Mouse (Mus musculus) layer of hippocampus, postnatal 36 days (tissue): ENCODE results near the gene Bcas3. TPM values are rescaled to one million over a fixed set of nuclear protein-coding genes. Genes with fewer than 3 reads are reported as not detected.
A peak's percentile ranks its signal among the peaks of the same experiment; 100 is the strongest.

Source experiments
- DNase-seq, 2 experiments: peaks; one replicate each; pipeline ENCODE4 v3.0.0; 2022
- total RNA-seq, 2 experiments: library from RNA; stranded (reverse); gene quantifications; 2 replicates each; pipeline ENCODE4 v1.2.3; 2021

Gene Bcas3
- total RNA-seq, 2 experiments from 2014 or later = 64.9 to 69.2 TPM

- DNase-seq = no peak
These were observed 188.0 kb downstream of the Bcas3 start for GRCm38 (mm10) chr11:85540989-85541388.

GRCm38 (mm10) chr11:85543311-85543710 is 190.3 kb downstream of the Bcas3 start:
- DNase-seq = no peak

GRCm38 (mm10) chr11:85545602-85546001 is 192.6 kb downstream of the Bcas3 start:
- no peak for DNase-seq

- DNase-seq = no peak
These were observed 195.0 kb downstream of the Bcas3 start for GRCm38 (mm10) chr11:85547966-85548365.

GRCm38 (mm10) chr11:85549651-85550050 is 196.7 kb downstream of the Bcas3 start:
- DNase-seq = no peak

DNA sequence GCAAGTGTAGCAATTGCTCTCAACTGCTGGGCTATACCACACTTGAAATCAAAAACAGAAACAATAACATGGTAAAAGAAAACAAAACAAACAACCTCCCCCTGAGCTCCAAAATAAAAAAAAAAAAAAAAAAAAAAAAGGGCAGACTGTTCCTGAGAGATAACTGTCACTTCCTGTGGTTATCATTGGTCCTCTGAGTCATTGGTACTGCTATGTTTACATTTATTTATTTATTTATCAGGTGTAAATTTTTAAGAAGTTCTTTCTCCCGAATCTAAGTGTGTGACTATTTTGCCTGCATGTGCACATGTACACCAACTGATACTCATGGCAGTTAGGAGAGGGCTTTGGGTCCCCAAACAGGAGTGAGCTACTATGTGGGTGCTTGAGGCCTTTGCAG is 202.1 kb downstream of the Bcas3 start:
- DNase-seq = no peak

- DNase-seq = no peak
These were observed 202.8 kb downstream of the Bcas3 start for GRCm38 (mm10) chr11:85555721-85556120.

DNA sequence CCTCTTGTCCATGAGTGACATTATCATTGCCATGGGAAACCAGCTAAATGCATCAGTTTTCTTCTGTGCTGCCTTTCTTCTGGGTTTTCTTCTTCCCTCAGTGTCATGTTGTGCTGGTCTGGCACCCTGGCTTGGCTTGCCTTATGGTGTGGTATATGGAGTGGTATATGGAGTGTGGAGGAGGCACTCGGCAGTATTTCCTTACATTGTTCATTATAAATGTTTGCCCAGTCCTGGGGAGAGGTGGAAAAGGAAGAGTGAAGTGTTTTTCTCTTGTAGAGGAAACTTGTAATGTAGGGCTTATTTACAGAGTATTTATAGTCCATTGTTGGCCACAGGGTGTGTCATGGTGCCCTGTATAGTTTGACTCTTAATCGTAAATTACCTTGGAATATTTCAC is 212.1 kb downstream of the Bcas3 start:
- DNase-seq = no peak

- no peak for DNase-seq
These were observed 218.1 kb downstream of the Bcas3 start for GRCm38 (mm10) chr11:85571040-85571439.

- DNase-seq = no peak
These were observed 219.0 kb downstream of the Bcas3 start for GRCm38 (mm10) chr11:85571936-85572335.

DNA sequence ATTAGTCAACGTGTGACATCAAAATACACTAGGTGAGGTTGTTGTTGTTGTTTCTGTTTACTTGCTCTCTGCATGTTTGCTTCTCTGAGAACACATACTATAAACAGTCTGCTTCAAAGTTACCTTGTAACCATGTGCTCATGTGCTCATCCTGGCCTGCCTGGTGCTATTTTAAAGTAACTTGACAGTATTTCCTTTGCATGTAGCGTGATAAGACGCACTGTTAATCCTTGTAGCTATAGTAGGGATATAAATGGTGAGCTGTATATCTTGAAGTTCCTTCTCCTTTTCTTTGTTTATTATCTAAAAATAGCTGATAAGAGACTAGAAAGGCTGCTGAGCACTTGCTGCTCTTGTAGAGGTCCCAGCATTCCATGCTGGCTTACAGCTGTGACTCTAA is 219.6 kb downstream of the Bcas3 start:
- DNase-seq = no peak

DNA sequence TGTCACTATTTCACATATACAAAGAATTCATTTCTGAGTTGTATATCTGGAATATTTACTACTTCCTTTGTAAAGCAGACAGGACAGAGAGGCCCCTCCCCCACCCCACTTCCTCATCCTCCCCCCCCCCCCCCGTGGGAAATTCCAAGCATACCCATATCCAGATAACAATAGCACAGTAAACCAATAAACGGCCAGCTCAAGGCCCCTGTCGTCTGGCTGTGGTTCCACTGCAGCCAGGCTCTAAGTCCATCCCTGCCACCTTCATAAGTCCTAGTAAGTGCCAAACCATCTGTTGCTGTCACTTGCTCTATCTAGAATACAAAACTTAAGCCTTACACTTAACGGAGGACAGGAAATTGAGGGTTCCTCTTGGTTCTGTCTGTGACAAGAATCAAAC is 221.5 kb downstream of the Bcas3 start:
- no peak for DNase-seq

DNA sequence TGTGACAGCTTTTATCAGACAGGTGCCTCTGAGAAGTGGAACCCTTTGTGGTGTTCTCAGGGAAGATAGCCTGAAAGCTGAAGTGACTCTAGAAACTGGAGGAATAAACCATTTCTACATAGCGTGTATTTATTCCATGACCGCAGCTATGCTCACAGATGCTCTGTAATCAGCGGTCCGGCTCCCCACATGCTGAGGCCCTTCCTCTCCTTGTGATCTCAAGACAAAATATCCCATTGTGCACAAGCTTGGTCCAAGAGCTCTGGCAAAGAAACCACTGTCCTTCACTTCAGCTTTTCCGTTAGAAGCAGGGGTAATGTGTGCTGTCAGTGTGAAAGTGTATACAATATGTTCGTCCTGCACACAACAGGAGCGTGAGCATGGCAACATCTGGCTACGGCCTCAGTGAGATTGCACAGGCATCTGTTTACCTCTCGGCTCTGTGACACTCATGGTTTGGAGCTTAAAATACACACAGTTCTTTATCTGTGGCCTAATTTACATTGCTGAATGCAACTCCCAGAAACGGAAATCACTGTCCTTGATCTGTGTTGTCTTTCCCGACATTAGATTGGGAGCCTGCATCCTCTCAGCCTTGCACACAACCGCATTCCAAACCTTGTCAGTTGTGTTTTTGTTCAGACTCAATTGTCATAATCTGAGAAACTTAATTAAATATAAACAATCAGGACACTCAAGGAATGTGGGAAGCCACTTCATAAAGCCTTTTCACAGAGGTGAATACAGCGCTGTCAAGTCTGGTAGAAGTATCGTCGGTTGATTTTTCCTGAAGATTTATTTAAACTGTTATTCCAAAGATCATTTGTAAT is 225.1 kb downstream of the Bcas3 start:
- DNase-seq = no peak

DNA sequence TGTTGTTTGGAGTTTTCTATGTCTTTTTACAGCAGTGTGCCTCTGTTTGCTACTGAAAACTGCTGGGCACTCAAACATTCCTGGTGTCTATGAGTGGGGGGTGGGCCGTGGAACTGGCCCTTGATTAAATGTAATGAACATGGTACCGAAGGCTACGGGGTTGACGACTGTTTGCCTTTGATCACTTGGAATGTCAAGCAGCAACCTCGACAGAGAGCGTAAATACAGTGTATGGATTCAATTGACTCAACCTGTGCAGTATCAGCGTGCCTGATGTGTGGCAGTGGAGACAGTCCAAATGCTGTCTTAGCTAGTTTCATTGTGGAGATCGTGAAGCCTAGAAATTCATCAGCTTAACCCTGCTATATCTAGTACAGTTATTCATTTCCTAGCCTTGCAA is 231.1 kb downstream of the Bcas3 start:
- no peak for DNase-seq

DNA sequence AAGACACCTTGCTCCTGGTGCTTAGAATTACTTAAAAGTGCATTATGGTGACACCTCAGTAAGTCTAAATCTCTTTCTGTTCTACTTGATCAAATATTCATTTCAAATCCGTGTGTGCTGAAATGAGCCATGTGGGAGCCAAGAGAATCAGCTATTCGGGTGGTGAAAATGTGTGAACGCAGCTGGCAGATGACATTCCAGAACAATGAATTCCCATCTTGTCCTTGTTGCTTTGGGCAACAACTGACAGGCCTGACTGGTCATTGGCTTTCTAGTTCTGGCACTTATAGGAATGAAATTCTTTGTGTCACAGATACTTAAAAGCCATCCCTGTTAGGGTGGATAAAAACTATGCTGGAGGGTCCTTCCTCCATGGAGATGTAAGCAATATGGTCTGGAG is 240.7 kb downstream of the Bcas3 start:
- DNase-seq = peak in 1 of 2 experiments; percentile 10

GRCm38 (mm10) chr11:85599251-85599650 is 246.3 kb downstream of the Bcas3 start:
- DNase-seq = no peak

- no peak for DNase-seq
These were observed 250.8 kb downstream of the Bcas3 start for GRCm38 (mm10) chr11:85603546-85604322.

- DNase-seq = no peak
These were observed 256.5 kb downstream of the Bcas3 start for GRCm38 (mm10) chr11:85609303-85609940.

DNA sequence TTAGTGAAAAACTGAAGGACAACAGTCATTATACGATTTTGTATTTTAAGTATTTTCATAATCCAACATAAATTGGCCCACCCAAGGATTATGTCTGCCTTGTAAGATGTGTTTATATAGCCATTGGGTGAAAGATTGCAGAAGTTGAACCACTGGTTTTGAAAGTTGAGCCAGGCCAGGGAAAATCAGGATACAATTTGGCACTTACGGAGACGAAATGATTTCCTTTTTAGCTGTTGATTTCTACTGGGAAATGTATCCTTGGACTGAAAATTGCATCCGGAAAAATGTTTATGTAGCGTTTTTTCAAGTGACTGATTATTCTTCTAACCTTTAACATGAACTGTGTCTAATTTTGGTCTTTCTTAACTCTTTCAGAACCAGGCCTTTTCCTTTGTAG is 260.1 kb downstream of the Bcas3 start:
- DNase-seq = no peak

- no peak for DNase-seq
These were observed 260.6 kb downstream of the Bcas3 start for GRCm38 (mm10) chr11:85613586-85613985.

GRCm38 (mm10) chr11:85614431-85614830 is 261.5 kb downstream of the Bcas3 start:
- DNase-seq = no peak

DNA sequence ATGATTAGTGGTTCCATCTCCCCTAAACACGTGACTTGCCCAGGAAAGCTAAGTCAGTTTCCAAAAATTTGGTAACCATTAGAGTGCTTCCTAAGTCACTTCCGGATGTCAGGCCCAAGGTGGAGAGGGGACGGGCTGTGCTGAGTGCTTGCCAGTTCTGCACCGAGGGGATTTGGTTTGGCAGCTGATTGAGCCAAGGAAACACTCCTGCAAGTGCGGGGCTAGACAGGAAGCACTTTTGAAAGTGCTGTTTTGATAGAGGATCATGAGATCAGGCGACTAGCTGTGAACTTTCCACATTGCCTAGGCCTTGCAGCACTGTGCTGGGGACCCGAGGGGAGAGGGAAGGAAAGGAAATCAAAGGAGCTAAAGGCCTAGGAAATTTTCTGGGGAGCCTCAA is 262.5 kb downstream of the Bcas3 start:
- DNase-seq = no peak

DNA sequence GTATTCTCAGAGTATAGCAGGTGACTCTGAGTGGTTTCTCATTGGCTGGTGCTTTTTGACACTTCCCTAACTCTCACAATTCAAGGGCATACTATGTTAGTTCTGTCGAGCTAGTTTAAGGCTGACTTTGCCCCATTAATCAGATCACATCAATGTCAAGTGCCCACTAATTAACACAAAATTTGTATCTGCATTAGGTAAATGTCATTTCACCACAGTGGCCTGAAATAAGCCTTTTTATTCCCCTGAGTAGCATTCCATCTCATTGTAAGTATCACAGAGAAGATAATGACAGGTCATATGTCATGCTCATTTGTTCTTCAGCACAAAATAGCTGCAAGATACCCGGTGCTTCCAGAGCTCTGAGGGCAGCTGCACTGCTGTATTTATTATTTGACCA is 268.5 kb downstream of the Bcas3 start:
- no peak for DNase-seq
